Mouse (Mus musculus): ENCODE measurements around the gene Parva.

- TF ChIP-seq CTCF (IDR thresholded peaks at IDR 0.05) (no peak), EP300 (IDR thresholded peaks at IDR 0.05) (no peak)
Measured at GRCm38 (mm10) chr7:112378476-112378875, 48.8 kb upstream of the Parva start.
